Mouse (Mus musculus) G1E (cell line): Measurements from ENCODE around the gene Rbm45. TPM values are rescaled to one million over a fixed set of nuclear protein-coding genes. Genes with fewer than 3 reads are reported as not detected.

Experiments used
- ATAC-seq: 2 replicates; pipeline ENCODE4 v1.8.0; 2016; ENCODE audit warnings: mild to moderate bottlenecking; ENCODE audit not compliant: insufficient number of reproducible peaks, poor library complexity, low FRiP score, severe bottlenecking; ENCODE audit errors: extremely low read depth
- DNase-seq: peaks from one replicate; pipeline ENCODE4 v3.0.0; 2012; ENCODE audit warnings: low spot score
- H3K27me3 ChIP-seq: 2 replicates; pipeline ENCODE4 v1.6.1; 2012; ENCODE audit warnings: mild to moderate bottlenecking, low read length, inconsistent platforms; ENCODE audit not compliant: insufficient read depth
- H3K36me3 ChIP-seq: replicated peaks from 2 replicates; pipeline ENCODE3; 2012; ENCODE audit warnings: mild to moderate bottlenecking, inconsistent platforms
- H3K4me1 ChIP-seq: 2 replicates; pipeline ENCODE4 v1.6.1; 2012; ENCODE audit warnings: low read depth, low read length, inconsistent platforms, mixed read lengths; ENCODE audit not compliant: insufficient read depth
- H3K4me3 ChIP-seq: 2 replicates; pipeline ENCODE4 v1.5.1; 2012; ENCODE audit warnings: low read depth, mild to moderate bottlenecking, inconsistent platforms, low read length, moderate library complexity, mixed read lengths
- H3K9me3 ChIP-seq: replicated peaks from 2 replicates; pipeline ENCODE4 v1.6.1; 2012; ENCODE audit warnings: inconsistent platforms
- CTCF ChIP-seq: IDR thresholded peaks from 2 replicates; pipeline ENCODE4 v1.5.1; 2012; ENCODE audit warnings: low read depth, low read length, inconsistent platforms, mixed read lengths
- GATA1 ChIP-seq: IDR thresholded peaks from 2 replicates; pipeline ENCODE4 v1.6.1; 2012; ENCODE audit warnings: borderline replicate concordance, low read length, inconsistent platforms, mixed read lengths
- GATA2 ChIP-seq: IDR thresholded peaks from 2 replicates; pipeline ENCODE4 v1.6.1; 2012; ENCODE audit warnings: low read depth, low read length, inconsistent platforms, borderline replicate concordance
- POLR2AphosphoS5 ChIP-seq: IDR thresholded peaks from 2 replicates; pipeline ENCODE4 v1.6.1; 2012; ENCODE audit warnings: low read depth, low read length, inconsistent platforms; ENCODE audit not compliant: insufficient replicate concordance
- TAL1 ChIP-seq: conservative IDR thresholded peaks from 2 replicates; pipeline ENCODE4 v1.6.1; 2012; ENCODE audit warnings: low read depth, low read length, inconsistent platforms, mixed read lengths
- polyA plus RNA-seq: library from polyadenylated mRNA; stranded (reverse); fragments of >175 nt; gene quantifications from 2 replicates; pipeline ENCODE4 v1.2.3, GENCODE M21; 2012
- total RNA-seq, 2 experiments: library from RNA; stranded (forward) in 1 of 2; stranded (reverse) in 1 of 2; fragments of 200-1000 nt in 1 of 2; fragments of >200 nt in 1 of 2; fragmentation: Nextera tagmentation in 1 of 2; gene quantifications; 2 replicates each; pipeline ENCODE4 v1.2.3; 2014 to 2017

Rbm45 gene
- total and polyA plus RNA-seq, 3 experiments: 19.9 to 108 (median 39.1) TPM

GRCm38 (mm10) chr2:76332161-76332805, 37.5 kb upstream of the Rbm45 start:
- Histone ChIP-seq H3K36me3 (no peaks in the 10 kb centered on the region), H3K4me1 (peaks cover 5% of the 10 kb centered on the region; the same call in 1 of the 2 replicates), H3K27me3 (peaks cover 4% of the 10 kb centered on the region; the same call in 1 of the 2 replicates), H3K4me3 (no peak overlapping the region), H3K9me3 (no peaks in the 10 kb centered on the region)
- ATAC-seq (no peak), DNase-seq (no peak)
- no peak for TF ChIP-seq GATA1
- TF ChIP-seq GATA2: no peak
- TF ChIP-seq TAL1: no peak
- no peak for TF ChIP-seq POLR2AphosphoS5
- no peak for TF ChIP-seq CTCF

- Histone ChIP-seq H3K36me3 (no peaks in the 10 kb centered on the region), H3K4me3 (no peak overlapping the region), H3K4me1 (peaks cover 9% of the 10 kb centered on the region; the same call in 1 of the 2 replicates), H3K9me3 (no peaks in the 10 kb centered on the region), H3K27me3 (peaks cover 5% of the 10 kb centered on the region; the same call in 1 of the 2 replicates)
- ATAC-seq (no peak), DNase-seq (no peak)
- no peak for TF ChIP-seq POLR2AphosphoS5
- TF ChIP-seq CTCF: no peak
- no peak for TF ChIP-seq GATA2
- no peak for TF ChIP-seq TAL1
- no peak for TF ChIP-seq GATA1
Observed at GRCm38 (mm10) chr2:76334596-76334995, 35.2 kb upstream of the Rbm45 start.

GRCm38 (mm10) chr2:76338215-76339156, 31.3 kb upstream of the Rbm45 start, which contains the start of gene Pde11a:
Gene Pde11a (minus strand): TSS chr2:76338774.
- Histone ChIP-seq H3K27me3 (peaks cover 8% of the 10 kb centered on the region), H3K4me1 (peaks cover 4% of the 10 kb centered on the region; the same call in 1 of the 2 replicates), H3K9me3 (no peaks in the 10 kb centered on the region), H3K4me3 (no peak within 1 kb of the TSS), H3K36me3 (no peaks in the 10 kb centered on the region)
- DNase-seq (no peak), ATAC-seq (no peak)
- no peak for TF ChIP-seq POLR2AphosphoS5
- no peak for TF ChIP-seq GATA1

GRCm38 (mm10) chr2:76342146-76342545, 27.6 kb upstream of the Rbm45 start:
- H3K36me3 ChIP-seq: no peaks in the 10 kb centered on the region
- H3K27me3 ChIP-seq: peaks cover 11% of the 10 kb centered on the region
- H3K4me1 ChIP-seq: peaks cover 4% of the 10 kb centered on the region; the same call in 1 of the 2 replicates
- no peak overlapping the region for H3K4me3 ChIP-seq
- ATAC-seq: no peak
- TF ChIP-seq POLR2AphosphoS5: no peak
- no peak for TF ChIP-seq CTCF
- no peak for DNase-seq
- no peaks in the 10 kb centered on the region for H3K9me3 ChIP-seq

- Histone ChIP-seq H3K9me3 (peaks cover 7% of the 10 kb centered on the region), H3K36me3 (no peaks in the 10 kb centered on the region), H3K27me3 (peaks cover 3% of the 10 kb centered on the region), H3K4me3 (no peak overlapping the region), H3K4me1 (no peaks in the 10 kb centered on the region)
- ATAC-seq (no peak), DNase-seq (no peak)
- TF ChIP-seq GATA2 (no peak), TAL1 (no peak), CTCF (no peak), GATA1 (no peak), POLR2AphosphoS5 (no peak)
Observed at GRCm38 (mm10) chr2:76347839-76348238, 21.9 kb upstream of the Rbm45 start.

- DNase-seq: no peak
- H3K4me1 ChIP-seq: no peaks in the 10 kb centered on the region
- H3K27me3 ChIP-seq: peaks cover 3% of the 10 kb centered on the region; the same call in 1 of the 2 replicates
- H3K9me3 ChIP-seq: no peaks in the 10 kb centered on the region
- ATAC-seq: no peak
- H3K4me3 ChIP-seq: no peak within 1 kb of the TSS
- no peak for TF ChIP-seq GATA1
- TF ChIP-seq TAL1: no peak
- no peak for TF ChIP-seq GATA2
- TF ChIP-seq CTCF: no peak
- no peak for TF ChIP-seq POLR2AphosphoS5
- no peaks in the 10 kb centered on the region for H3K36me3 ChIP-seq
Observed at GRCm38 (mm10) chr2:76360226-76360625, 9.6 kb upstream of the Rbm45 start, which contains the start of gene Cyct. Gene Cyct (minus strand): TSS chr2:76360450.
